ENCODE assay signal across 9 mouse cellular contexts in the genomic region with DNA sequence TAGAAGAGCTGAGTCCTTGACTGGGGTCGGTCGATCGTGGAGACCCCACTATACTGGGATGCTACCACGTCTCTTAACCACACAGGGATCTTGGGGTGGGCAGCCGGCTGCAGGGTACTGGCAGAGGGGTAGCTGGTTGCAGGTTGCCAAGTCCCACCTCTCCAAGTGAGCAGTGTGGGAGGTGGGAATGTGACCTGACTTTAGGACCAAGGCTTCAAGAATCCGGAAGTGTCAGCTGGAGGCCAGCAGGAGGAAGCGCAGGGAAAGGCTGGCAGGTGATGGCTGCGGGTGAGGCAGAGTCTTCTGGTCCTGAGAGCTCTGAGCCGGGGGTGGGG.
A peak's percentile ranks its signal among the peaks of the same experiment; 100 is the strongest.
DNase-seq lines count a peak whose midpoint lies in the region; ATAC-seq and TF ChIP-seq lines count a peak whose summit lies in the region.
"Had no signal": no experiment of that assay in that cellular context is flagged by ENCODE, and none has a peak within 500 bp of the region (broad histone marks: within the 10 kb centered on the region; RNA-seq: fewer than 3 reads in every experiment).

No protein-coding gene starts in this region.

- TF ChIP-seq CTCF in left cerebral cortex, adult 2 months (IDR thresholded peaks at IDR 0.05) = no peak
- no peak for TF ChIP-seq CTCF in intestine, postnatal 0 days (IDR thresholded peaks at IDR 0.05; ENCODE audit: low read depth)
- no peak for TF ChIP-seq CTCF in midbrain, postnatal 0 days (IDR thresholded peaks at IDR 0.05)

- H3K9ac ChIP-seq in embryonic facial prominence, embryonic 13.5 days = peak overlapping the region; percentile 65
- H3K9ac ChIP-seq in intestine, postnatal 0 days (ENCODE audit: low read depth, low read length) = no peak overlapping the region
- peak overlapping the region; percentile 60 for H3K9ac ChIP-seq in midbrain, postnatal 0 days (replicated peaks; ENCODE audit: low read length, poor library complexity, severe bottlenecking)

- no peaks in the 10 kb centered on the region for H3K9me3 ChIP-seq in embryonic facial prominence, embryonic 13.5 days
- H3K9me3 ChIP-seq in intestine, postnatal 0 days (ENCODE audit: control insufficient read depth) = no peaks in the 10 kb centered on the region
- H3K9me3 ChIP-seq in midbrain, postnatal 0 days (ENCODE audit: low read length) = no peaks in the 10 kb centered on the region

- intact Hi-C loops in left cerebral cortex, adult 2 months (cut with DNase I) = no loop called here

- no peak overlapping the region for H3K27ac ChIP-seq in left cerebral cortex, adult 2 months
- H3K27ac ChIP-seq in embryonic facial prominence, embryonic 13.5 days = no peak overlapping the region
- no peak overlapping the region for H3K27ac ChIP-seq in intestine, postnatal 0 days (ENCODE audit: low read depth, low read length)
- no peak overlapping the region for H3K27ac ChIP-seq in midbrain, postnatal 0 days (ENCODE audit: low read depth, low read length)

- peaks cover 11% of the 10 kb centered on the region for H3K4me1 ChIP-seq in embryonic facial prominence, embryonic 13.5 days
- H3K4me1 ChIP-seq in intestine, postnatal 0 days (replicated peaks; ENCODE audit: control insufficient read depth, insufficient read depth, low read length) = no peaks in the 10 kb centered on the region
- H3K4me1 ChIP-seq in midbrain, postnatal 0 days (ENCODE audit: insufficient read depth, low read length) = peaks cover 4% of the 10 kb centered on the region; the same call in 1 of the 2 replicates

- H3K36me3 ChIP-seq in embryonic facial prominence, embryonic 13.5 days = no peaks in the 10 kb centered on the region
- no peaks in the 10 kb centered on the region for H3K36me3 ChIP-seq in intestine, postnatal 0 days (ENCODE audit: control insufficient read depth, insufficient read depth)
- H3K36me3 ChIP-seq in midbrain, postnatal 0 days (ENCODE audit: insufficient read depth, low read length) = no peaks in the 10 kb centered on the region

- no peak for ATAC-seq in embryonic facial prominence, embryonic 13.5 days (ENCODE audit: insufficient number of reproducible peaks, insufficient read depth, low FRiP score, low TSS enrichment, low read depth)
- no peak for ATAC-seq in intestine, postnatal 0 days
- ATAC-seq in midbrain, postnatal 0 days (ENCODE audit: low FRiP score) = 0 out of 2 replicates have a peak, but pooled peaks have one; percentile 32

- 3% methylated on average over 9 of the region's 9 CpGs for WGBS in embryonic facial prominence, embryonic 13.5 days
- WGBS in intestine, postnatal 0 days = 2% methylated on average over 9 of the region's 9 CpGs
- WGBS in midbrain, postnatal 0 days = 3% methylated on average over 9 of the region's 9 CpGs

- H3K4me2 ChIP-seq in embryonic facial prominence, embryonic 13.5 days = peak overlapping the region; percentile 90
- peak overlapping the region; percentile 77 for H3K4me2 ChIP-seq in intestine, postnatal 0 days (replicated peaks; ENCODE audit: low read depth)
- H3K4me2 ChIP-seq in midbrain, postnatal 0 days (ENCODE audit: low read depth, low read length, poor library complexity, severe bottlenecking) = peak overlapping the region; percentile 91

- peak overlapping the region; percentile 46 for H3K4me3 ChIP-seq in left cerebral cortex, adult 2 months
- peak overlapping the region; percentile 48 for H3K4me3 ChIP-seq in embryonic facial prominence, embryonic 13.5 days
- peak overlapping the region; percentile 44 for H3K4me3 ChIP-seq in intestine, postnatal 0 days (ENCODE audit: low read depth, low read length)
- peak overlapping the region; percentile 48 for H3K4me3 ChIP-seq in midbrain, postnatal 0 days (ENCODE audit: low read depth, low read length)

- no peak for DNase-seq in left cerebral cortex, adult 2 months (ENCODE audit: extremely low spot score in 1 of 2, low spot score in 2 of 2)
- no peak for DNase-seq in left cerebral cortex, adult 11 months (ENCODE audit: low spot score)
- no peak for DNase-seq in midbrain, postnatal 0 days (ENCODE audit: low spot score)
- no peak for DNase-seq in frontal cortex, postnatal 36 days (ENCODE audit: low spot score in 2 of 2)
- DNase-seq in spleen, adult 18-20 months = no peak
- no peak for DNase-seq in c-Kit-positive CD71-positive TER-119-positive erythroid progenitor cells, embryonic 14.5 days (ENCODE audit: low spot score)
- DNase-seq: heart, adult 11 months had no signal

- H3K27me3 ChIP-seq in embryonic facial prominence, embryonic 13.5 days = peaks cover 63% of the 10 kb centered on the region
- peaks cover 23% of the 10 kb centered on the region for H3K27me3 ChIP-seq in intestine, postnatal 0 days (replicated peaks; ENCODE audit: control insufficient read depth, insufficient read depth, low read length)
- peaks cover 29% of the 10 kb centered on the region for H3K27me3 ChIP-seq in midbrain, postnatal 0 days (ENCODE audit: insufficient read depth, low read length)
